Mouse (Mus musculus): ENCODE results near the gene Pias3.

- no peak for TF ChIP-seq CTCF (IDR thresholded peaks at IDR 0.05; ENCODE audit: low read depth)
- TF ChIP-seq EP300 (IDR thresholded peaks at IDR 0.05; ENCODE audit: low read depth): no peak
Measured at GRCm38 (mm10) chr3:96708684-96709064, 12.5 kb downstream of the Pias3 start.

Measured in liver, embryonic 14.5 days (tissue).